Mouse (Mus musculus): ENCODE data around the gene St6galnac5.

Gene St6galnac5

DNA sequence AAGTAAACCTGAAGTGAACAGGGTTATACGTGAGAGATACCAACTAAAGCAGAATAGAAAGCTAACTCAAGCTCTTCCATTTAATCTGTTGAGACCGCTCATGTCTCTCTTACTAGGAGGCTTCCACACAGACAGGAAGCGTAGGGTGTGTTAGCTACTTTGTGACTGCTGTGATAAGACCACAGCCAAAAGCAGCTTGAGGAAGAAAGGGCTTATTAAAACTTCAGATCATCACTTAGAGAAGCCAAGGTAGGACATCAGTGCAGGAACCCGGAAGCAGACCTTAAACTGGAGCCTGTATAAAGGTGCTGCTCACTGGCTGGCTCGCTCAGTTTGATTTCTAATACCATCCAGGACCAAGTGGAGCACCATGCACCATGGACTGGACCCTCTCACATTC is 31.7 kb downstream of the St6galnac5 start:
- no peak for DNase-seq

GRCm38 (mm10) chr3:152949233-152949777 is 32.7 kb downstream of the St6galnac5 start:
- DNase-seq, result no peak

- DNase-seq, result no peak
These were observed 33.5 kb downstream of the St6galnac5 start for GRCm38 (mm10) chr3:152948556-152948955.

DNA sequence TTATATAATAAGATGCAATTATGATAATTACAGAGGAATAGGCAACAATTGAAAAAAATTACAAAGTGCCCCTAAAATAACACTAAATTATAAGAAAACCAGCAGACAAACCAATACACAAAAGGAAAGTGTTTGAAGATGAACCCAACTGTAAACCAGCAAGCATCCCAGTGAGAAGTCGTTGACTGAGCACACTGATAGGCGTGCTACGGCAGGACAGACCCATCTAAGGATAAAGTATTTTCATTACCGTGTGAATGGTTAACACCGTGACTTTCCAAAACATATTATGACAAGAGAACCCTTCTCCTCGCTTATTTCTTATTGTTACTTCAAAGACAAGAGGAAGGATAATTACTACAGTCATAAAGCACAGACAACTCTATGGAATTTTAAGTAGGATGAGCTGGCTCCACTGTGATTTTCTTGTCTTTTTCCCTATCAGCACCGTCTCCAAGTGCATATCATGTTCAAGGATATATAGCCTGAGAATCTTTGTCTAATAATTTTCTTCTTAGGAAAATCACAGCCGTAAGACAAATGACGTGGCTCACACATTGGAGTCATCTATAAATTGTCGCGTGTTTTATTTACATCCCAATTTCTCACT is 34.9 kb downstream of the St6galnac5 start:
- DNase-seq, result no peak

GRCm38 (mm10) chr3:152944766-152945165 is 37.3 kb downstream of the St6galnac5 start:
- DNase-seq, result no peak

DNA sequence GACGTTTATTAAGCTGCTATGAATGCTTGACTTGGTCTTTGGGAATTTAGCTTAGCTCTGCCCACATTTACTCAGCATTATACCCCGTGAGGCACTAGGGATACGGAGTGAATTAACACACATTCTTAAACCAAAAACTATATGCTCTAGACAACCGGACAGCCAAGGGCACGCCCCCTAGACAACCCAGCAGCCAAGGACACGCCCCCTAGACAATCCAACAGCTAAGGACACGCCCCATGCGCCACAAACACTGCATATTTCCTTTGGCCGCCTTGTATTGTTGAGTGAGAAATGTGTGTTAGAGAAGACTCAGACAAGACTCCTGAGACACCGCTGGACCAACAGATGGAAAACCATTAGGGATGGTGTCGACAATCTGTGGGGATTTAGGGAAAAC is 39.1 kb downstream of the St6galnac5 start:
- DNase-seq, result no peak

DNA sequence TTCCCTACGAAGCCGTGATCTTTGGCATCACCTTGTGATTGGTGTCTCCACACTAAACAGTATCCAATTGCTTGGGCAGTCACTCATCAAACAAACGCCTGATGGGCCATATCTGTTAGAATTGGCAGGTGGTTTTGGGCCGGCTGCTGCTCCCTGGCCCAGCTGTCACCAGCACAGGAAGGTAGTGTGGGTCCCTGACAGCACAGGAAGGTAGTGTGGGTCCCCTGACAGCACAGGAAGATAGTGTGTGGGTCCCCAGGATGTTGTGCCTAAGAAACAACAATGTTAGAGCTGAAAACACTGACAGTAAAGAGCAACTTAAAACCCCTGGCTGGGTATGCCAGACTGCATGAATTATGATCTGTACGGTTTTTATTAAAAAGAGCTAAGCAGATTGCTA is 40.4 kb downstream of the St6galnac5 start:
- no peak for DNase-seq

GRCm38 (mm10) chr3:152936313-152936712 is 45.7 kb downstream of the St6galnac5 start:
- no peak for DNase-seq

DNA sequence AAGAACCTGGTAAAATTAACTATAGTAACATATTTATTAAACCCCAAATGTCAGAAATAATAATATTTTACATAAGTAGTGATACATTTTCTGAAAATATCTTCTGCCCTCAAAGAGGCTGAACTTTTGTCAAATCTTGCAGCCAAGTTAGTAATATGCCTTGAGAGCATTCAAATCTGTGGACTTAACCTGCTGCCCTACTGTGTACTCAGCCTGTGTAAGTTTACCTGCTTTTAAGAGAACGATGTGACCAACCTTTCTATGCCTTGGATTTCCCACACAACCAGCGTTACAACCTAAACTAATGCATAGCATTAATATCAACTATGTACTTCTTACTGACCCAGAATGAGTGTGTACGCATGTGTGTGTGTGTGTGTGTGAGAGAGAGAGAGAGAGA is 48.3 kb downstream of the St6galnac5 start:
- DNase-seq, result no peak

- no peak for DNase-seq
These were observed 49.5 kb downstream of the St6galnac5 start for GRCm38 (mm10) chr3:152932544-152932943.

DNA sequence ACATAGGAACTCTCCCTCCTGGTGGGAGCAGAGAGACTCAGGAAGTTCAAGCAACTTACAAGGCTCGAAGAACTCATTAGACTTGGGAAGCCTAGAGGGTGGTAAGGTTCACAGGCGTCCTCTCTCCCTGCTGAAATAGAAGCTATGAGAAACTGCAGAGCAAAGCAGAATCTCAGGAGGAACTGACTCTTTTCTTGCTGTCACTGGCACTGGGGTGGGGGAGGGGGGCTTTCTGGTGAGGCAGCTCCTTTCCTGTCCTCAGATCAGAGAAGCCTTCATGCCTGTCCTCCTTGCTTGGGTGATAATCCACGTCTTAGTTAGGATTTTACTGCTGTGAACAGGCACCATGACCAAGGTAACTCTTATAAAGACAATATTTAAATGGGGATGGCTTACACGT is 50.0 kb downstream of the St6galnac5 start:
- no peak for DNase-seq

- DNase-seq, result no peak
These were observed 50.7 kb downstream of the St6galnac5 start for GRCm38 (mm10) chr3:152931354-152931753.

- no peak for DNase-seq
These were observed 52.2 kb downstream of the St6galnac5 start for GRCm38 (mm10) chr3:152929788-152930281.

- no peak for DNase-seq
These were observed 52.7 kb downstream of the St6galnac5 start for GRCm38 (mm10) chr3:152929256-152929787.

GRCm38 (mm10) chr3:152928287-152928975 is 53.6 kb downstream of the St6galnac5 start:
- no peak for DNase-seq

- no peak for DNase-seq
These were observed 55.9 kb downstream of the St6galnac5 start for GRCm38 (mm10) chr3:152926166-152926565.

GRCm38 (mm10) chr3:152925364-152925763 is 56.7 kb downstream of the St6galnac5 start:
- DNase-seq, result no peak

GRCm38 (mm10) chr3:152923530-152923929 is 58.5 kb downstream of the St6galnac5 start:
- DNase-seq, result no peak

DNA sequence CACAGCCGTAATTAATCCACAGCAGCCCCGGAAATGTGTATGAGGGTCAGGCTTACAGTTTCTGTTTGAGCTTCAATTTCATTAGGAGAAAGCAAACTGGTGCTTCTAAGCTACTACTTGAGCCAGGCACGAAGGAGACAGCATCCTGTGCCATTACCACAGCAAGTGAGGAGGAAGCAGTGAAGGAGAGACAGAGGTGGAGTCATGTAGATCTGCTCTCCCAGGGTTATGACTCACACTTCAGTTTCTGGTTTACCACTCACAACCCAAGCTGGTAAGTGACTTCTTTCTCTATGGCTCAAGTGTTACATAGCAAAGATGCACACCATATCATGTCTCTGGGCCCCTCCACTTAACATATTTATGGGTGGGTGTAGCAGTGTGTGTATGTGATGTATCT is 61.7 kb downstream of the St6galnac5 start:
- DNase-seq, result no peak

GRCm38 (mm10) chr3:152919101-152919500 is 62.9 kb downstream of the St6galnac5 start:
- DNase-seq, result no peak

DNA sequence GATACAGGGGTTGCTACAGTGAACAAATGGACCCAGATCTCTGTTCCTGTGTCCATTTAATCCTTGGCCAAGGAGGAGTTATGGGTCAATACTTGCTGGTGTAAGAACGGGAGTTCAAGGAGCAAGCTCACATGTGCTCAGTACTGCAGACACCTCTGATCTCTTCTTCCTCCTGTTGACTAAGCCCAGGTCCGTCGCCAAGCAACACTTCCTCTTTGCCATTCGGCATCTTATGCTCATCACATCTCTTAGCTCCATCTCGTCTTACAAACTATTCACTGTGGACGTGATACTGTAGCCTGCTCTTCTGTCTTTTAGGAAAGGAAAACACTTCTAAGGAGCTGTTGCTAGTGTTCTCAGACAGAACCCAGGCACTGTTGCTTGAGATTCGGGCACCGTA is 64.5 kb downstream of the St6galnac5 start:
- DNase-seq, result no peak

DNA sequence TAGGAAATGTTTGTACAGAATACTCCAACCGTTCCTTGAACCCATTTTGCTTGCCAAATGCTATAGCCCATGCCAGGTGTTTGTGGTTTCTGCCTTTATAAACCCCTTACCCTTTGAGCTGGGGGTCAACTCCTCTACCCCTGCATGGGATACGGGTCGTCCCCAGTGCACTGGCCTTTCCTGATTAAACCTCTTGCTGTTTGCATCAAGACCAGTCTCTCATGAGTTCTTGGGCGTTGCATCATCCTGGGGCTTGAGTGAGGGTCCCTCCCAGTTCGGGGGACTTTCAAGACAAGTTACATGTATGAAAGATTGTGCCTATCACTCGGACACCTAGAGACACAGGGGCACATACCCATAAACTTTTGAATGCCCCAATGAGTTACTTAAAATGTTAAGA is 67.7 kb downstream of the St6galnac5 start:
- DNase-seq, result no peak

DNA sequence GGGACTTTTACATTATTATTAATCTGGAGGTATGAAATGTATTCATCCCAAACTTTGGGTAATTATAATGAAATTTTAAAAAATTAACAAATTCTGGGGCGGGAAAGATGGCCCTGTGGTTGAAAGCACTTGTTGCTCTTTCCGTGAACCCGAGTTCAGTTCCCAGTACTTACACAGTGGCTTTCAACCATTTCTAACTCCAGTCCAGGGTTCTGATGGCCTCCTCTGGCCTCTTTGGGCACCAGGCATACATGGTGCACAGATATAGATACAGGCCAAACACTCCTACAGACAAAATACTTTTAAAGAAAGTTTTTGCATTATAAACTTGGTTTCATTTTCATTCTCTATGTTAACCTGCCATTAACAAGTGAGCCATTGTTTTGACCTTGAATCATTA is 68.4 kb downstream of the St6galnac5 start:
- DNase-seq, result no peak

- no peak for DNase-seq
These were observed 68.9 kb downstream of the St6galnac5 start for GRCm38 (mm10) chr3:152913150-152913549.

All from kidney, adult 11 months (tissue).